Mouse (Mus musculus) induced T-regulatory cell, adult 2 months (primary cell): ENCODE data around the gene Itgb6.

ENCODE experiments used
- DNase-seq: peaks from one replicate; pipeline ENCODE4 v3.0.0-alpha.2; 2012; ENCODE audit warnings: low read depth

The Itgb6 gene

DNA sequence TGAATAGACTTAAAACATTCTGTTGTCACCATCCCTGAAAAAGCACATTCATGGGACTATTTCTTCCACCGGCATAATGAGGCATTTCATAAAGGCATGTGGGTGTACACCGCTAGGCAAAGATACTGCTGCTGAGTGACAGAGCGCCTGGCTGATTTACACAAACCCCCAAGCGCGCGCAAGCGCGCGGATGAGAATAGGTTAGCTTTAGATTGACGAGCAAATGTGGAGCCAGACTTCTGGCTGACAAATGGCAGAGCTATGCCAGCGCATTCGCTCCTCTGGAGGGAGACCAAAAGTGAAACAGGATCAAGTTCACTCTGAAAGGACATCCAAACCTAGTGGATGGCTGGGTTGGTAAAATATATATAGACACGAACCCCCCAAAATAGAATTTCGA is at the start of gene Itgb6:
Gene Itgb6, minus strand, starts transcription at position 130 of the 400 bp plus-strand sequence.
- DNase-seq = no peak

DNA sequence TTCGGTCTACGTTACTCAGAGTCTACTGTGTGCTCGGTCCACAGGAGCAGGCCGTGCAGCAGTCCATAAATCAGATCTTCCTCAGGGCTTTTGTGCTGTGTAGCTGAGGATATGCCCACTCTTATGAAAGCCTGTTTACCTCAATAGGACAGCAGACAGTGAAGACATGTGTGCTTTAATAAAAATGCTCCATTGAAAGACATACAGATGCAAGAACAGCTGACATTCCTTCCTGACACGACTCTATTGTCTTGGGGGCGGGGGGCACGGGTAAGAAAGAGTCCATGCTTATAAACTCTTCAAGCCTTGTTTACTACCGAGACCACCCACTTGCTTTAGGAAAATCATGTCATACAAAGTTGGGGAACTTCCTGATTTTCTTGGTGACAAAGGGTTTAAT is 44.0 kb upstream of the Itgb6 start:
- no peak for DNase-seq

DNA sequence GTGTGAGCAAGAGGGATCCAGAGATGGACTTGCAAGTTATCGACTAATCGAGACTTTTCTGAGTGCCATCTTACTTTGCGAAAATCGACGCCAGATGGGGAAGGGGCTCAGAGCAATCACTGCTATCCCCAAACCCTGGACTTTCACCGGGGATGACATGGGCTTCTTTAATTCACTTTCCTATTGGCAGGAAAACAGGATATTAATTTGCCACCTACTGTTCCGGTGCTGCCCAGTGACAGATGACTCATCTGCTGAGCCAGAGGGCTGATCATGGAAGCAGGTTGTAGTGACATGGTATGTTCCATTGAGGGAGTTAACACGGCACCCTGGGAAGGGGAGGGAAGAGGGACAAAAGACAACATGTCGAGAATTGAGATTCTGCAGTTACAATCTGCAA is 33.8 kb upstream of the Itgb6 start:
- no peak for DNase-seq

DNA sequence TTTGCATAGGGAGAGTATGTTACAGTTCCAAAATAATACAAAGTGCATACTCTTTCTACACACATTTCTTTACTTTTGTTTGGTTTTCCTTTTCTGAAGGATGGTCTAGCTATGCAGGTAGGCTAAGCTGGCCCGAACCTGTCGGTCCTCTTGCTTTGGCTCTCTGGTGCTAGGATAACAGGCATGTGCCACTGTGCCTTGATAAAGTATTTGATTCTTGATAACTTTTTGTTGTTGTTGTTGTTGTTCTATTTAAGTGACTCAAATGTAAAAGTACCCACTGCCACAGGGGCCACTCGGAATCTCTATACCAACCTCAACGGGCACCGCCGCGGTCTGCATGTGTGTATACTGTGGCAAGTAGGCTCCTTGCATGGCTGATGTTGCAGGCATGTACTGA is 32.7 kb upstream of the Itgb6 start:
- no peak for DNase-seq

DNA sequence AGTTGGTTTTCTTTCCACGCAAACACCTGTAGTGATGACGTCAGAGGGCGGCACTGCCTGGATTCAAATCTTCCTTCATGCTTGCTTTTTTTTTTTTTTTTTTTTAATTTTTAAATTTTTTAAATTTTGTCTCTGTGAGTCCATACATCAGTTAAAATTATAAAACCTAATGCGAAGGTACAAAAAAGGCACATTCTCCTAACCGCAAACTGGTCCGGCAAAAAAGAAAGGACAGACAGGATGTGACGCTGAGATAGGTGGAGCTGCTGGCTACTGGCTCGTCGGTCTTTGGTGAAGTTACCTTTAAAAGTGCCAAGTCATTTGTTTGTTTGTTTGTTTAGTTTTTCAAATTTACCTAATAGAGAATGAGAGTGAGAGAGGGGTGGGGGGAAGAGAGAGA is 28.8 kb upstream of the Itgb6 start:
- DNase-seq = peak; percentile 83

DNA sequence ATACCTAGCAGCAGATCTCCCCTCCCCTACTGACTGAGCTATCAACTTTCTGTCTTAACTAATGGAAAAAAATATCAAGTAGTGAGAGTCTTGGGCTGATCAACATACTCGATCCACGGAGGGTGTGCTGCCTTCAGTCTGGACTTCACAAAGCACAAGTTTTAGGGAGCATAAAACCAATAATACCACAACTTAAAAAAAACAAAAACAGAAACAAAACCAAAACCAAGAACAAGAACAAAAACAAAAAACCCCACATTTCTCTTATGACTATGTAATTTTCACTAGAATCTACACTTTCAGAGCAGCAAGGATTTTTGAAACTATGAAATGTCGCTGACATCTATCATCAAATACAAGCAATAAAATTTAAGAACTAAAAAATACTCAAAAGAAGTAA is 28.1 kb upstream of the Itgb6 start:
- DNase-seq = peak; percentile 77

DNA sequence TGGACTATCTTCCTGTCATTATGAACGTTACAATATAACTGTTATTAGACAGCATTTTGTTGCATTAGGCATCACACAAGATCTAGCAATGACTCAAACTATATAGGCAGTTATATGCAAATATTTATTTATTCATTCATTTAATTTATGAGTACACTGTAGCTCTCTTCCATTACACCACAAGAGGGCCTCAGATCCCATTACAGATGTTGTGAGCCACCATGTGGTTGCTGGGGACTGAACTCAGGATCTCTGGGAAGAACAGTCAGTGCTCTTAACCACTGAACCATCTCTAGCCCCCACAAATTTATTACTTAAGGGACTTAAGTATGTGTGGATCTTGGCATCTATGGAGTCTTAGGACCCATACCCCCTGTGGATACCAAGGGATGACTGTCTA is 26.1 kb upstream of the Itgb6 start:
- DNase-seq = peak; percentile 47

DNA sequence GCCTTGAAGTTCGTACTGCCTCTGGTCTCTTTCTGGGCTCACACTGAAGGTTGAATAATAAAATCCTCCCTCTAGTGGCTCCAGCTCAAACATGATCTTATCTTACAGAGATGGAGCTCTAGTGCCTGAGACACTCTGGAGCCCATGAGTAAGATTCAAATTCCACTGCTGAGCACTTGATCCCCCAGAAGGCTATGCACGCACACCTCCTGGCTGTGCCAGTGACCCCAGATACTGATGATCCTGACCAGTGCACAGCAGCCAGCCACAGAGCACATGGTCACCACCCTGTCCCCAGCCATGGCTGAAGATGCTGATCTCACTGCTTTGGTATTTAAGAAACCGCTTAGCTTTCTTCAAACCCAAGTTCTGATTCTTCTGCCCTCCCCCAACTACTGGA is 25.1 kb upstream of the Itgb6 start:
- DNase-seq = no peak

DNA sequence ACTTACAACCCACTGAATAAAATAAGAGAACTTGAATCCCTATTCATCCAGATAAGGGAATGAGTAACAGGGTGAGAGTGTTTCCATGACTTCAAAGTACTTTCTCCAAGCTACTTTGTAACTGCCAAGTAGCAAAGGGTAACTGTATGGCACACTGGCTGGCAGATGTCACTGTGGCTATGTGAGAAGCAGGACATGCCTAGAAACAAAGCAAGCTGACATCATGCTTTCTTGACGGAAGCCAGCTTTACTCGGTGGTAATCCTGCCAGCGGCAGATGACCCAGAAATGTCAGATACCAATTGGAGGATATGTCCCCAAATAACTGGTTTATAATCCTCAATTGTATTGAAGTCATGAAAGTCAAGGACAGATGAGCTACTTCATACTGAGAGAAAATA is 22.2 kb upstream of the Itgb6 start:
- no peak for DNase-seq

DNA sequence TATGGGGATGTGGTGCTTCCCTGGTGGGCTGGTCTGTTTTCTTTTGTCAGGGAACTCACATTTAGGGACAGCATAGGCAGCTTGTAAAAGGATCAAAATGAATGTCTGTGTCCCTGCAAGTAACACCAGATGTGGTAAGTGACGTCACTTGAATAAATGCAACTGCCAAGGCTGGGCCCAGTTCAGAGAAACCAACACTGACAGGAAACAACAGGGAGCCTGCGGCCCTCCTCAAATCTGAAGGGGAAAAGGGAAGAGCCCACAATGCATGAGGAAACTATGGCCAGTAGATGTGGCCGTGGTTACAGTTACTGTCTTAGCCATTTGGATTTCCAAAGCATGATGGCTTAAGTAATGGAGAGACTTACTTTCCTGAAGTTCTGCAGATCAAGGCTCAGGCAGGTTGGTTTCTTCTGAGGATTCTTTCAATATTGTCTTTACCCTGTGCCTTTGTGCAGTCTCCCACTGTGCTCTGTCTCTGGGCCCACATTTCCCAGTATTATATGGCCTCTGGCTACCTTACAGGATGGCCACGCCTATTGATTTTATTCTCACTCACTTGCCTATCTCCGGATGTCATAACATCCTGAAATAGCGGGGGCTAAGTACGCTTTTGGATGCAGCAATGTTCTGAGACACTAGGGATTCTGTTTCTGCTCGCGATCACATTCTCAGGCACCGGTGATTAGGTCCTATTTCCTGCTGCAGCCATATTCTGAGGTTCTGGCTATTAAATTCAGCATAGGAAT is 17.1 kb upstream of the Itgb6 start:
- peak; percentile 33 for DNase-seq

DNA sequence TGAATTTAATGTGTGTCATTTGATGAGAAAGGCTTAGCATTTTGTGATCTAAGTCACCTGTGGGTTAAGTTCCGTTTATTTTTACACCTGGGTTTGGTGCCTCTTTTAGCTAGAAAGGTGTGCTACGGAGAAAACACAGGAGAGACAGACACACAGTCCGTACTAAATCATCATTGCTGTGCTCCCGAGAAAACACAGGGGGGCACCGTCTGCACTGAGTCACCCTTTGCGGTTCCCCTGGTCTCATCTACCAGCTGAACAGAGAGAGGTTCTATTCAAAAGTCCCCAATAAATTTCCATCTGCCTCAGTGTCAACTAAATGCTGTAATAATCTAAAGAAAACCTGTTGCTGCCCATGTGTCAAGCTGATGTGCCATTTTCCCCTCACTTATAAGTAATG is 8.5 kb upstream of the Itgb6 start:
- DNase-seq = no peak

DNA sequence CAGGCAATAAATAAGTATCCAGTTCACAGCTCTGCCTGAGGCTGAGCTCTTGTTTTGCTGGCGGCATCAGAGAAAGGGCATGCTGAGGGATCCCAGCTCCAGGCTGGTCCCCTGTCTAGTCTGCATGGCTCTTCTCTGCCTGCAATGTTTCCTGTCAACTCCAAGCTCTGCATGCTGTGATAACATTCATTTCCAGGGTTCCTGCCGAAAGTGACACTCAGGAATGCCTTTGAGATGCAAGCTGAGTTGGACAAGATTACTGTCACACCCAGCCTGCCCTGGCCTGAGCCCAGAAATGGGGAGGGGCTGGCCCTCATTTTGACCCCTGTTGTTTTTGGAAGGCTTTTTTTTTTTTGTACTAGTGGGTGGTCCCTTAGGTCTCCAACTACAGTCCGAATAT is 7.6 kb upstream of the Itgb6 start:
- DNase-seq = no peak

DNA sequence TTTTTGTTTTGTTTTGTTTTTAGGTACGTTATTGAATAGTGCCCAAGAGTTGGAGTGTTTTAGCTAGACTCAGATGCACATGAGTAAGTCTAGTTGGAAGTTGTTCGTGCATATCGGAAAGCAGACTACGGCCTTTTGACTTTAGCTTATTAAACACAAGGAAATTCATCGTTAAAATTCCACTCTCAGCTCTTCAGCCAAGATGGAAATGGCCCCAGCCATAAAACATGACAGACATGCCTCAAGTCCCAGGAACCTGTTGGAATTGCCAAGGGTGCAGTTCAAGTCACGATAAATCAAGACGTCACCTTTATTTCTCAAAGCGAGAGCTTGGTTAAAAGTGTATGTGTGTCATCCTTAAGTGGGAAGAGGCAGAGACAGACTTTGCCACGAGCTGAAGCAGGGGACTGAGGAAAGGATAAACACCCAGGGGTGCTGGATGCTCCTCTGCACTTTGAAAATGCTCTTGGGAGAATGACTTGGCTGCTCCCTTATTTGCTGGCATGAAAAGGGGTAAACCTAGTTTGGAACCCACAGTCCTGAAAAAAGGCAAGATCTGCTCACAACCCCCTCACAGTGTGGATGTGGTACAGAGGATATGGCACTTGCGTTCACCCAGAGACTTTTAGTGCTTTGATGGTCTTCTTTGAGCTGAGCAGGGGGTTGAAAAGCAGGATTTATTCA is 6.6 kb upstream of the Itgb6 start:
- DNase-seq = no peak

DNA sequence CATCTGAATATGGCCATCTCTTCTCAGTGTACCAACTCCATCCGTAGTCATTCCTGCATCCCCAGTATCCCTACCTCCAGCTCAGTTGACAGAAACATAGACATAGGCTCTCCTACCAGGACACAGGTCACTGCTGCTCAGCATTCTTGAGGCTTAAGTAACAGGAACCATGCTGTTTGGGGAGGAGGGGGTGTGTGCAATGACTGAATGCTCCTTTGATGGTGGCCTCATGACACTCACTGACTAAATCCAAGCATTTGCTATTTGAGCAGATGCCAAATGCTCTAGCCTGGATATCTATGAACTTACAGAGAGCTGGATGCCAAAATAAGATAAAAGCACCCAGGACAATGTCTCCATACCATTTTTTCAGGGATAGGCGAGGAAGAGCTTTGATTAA is 2.2 kb upstream of the Itgb6 start:
- no peak for DNase-seq

DNA sequence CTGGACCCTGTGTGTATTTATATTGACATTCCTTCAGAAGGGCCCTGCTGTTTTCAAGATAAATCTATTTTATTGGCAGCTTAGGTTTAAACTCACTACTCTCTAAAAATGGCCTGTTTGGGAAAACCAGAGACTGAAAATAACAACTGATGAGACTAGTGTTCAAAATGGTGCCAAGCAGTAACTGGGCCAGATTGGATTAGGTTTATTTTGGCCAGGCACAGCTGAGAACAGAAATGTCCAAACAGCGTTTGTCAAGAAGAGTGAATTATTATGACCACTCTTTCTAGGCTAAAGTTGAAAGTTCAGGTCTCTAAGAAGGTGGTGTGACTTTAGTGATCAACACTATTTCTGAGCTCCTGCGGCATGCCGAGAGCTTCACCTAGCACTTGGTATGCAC is 524 bp upstream of the Itgb6 start:
- no peak for DNase-seq

DNA sequence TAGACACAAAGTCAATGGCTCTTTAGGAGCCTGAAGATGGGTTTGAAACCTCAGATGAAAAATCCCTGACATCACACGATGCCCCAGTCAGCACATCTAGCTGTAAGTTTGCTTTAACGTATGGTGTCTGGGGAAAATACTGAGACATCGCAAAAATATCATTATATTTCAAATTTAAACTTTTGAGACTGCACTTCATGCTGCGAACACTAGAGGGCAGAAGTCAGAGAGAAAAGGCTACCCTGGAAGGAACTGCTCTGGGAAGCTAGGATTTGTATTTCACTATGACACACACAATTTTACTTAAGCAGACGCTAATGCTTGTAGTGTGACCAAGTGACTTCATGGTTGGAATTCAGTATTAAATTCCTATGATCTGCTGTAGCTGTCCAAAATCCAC is 1.5 kb downstream of the Itgb6 start:
- DNase-seq = peak; percentile 59

DNA sequence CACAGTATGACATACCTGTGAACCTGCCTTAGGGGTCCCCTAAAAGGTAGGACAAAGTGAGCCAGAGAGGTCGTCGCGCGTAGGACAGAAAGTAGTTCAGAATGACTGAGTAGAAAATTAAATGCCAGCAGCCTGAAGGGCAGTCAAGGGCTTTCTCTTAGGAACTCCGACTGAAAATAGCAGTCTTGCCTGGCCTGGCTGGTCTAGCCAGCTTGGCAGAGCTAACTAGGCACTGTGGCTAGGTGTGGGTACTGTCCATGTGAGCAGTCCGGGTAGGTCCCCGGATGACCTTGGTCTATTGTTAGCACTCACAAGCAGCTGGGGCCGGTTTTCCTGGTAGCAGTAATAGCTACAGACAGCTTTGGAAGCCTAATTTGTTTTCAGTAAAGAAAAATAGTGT is 2.2 kb downstream of the Itgb6 start:
- no peak for DNase-seq

DNA sequence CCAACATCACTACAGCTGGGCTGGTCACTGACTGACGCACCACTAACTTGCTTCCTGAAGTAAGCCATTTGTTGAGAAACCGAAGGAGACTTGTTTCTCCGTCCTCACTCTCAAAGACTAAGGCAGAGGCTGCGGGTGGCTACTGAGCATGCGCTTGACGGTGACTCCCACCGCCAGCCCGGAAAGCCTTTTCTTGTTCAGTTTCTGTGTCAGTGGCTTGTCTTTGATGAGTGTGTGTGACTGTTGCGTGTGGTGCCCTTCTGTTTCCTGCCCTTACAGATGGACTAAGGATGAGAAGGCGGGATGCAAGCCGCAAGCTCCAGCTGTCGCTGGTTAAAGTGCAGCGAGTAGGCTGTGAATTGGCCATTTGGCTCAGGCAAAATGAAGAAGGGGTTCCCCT is 5.1 kb downstream of the Itgb6 start:
- peak; percentile 59 for DNase-seq

DNA sequence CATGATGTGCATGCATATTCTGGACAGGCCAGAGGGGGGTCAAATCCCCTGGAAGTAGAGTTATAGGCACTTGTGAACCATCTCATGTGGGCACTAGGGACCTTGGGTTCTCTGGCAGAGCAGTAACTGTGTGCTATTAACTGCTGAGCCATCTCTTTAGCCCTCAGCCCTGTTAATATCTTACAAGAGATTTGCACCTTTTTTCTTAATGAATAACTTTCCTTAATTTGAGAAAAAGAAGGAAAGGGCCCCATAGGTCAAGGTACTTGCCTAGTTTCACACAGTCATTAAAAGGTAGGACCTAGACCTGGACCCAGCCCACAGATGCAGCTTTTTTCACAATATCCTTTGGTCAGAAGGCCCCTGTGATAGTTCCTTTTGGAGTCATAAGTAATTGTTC is 5.9 kb downstream of the Itgb6 start:
- DNase-seq = no peak

DNA sequence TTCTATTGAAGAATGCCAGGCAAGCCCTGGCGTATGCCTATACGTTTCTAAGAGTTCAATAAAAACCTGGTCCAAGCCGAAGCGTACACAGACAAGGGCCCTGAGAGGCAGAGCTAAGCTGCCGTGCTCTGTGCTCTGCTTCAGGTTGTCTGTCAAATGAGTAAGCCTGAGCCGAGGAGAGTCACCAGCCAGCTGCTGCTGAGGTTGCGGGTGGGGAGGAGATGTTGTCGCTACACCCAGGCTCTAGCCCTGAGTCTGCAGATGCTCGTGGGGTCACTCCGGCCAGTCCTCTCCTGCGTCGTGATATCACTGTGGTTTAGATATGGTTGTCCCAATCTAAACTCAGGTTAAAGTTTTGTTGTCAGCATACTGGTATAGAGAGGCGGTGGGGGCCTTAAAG is 6.7 kb downstream of the Itgb6 start:
- no peak for DNase-seq

DNA sequence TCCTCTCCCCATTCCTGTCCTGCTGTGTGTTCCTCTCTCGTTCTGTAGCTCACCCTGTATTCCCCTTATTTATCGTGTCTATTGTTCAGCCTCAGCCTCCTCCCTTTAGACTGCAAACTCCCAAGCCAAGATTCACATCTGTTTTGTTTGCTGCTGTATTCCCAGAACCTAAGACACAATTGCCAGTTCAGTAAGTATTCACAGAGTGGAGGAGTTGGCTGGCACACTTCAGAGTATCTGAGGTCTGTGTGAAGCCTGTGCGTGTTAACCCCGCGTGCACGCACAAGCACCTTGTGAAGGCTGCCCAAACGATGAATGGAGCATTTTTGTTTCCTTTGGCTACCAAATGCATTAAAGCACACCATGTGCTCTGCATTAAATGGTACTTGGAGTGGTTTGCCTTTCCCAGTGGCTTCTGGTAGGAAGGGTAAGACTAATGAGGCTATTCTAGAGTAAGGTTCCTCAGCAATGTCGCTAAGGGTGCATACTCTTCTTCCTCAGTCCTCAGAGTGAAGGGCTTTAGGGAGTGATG is 7.4 kb downstream of the Itgb6 start:
- no peak for DNase-seq

DNA sequence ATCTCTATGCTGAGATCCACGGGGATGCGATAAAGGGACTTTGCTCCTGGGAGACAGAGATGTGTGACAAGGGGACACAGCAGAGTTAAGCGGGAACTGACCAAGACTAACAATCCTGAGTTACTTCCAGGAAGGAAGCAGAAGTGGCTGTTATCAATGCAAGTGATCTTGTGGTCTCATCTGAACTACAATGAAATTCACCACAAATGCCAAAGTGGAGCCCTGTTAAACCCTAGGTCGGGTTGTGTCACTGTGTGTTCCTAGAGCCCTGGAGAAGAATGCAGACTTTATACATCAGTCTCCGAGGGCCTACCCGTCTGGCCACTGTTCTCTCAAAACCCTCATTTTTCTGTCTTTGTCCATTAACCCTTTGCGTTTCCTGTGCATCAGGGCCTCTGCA is 8.0 kb downstream of the Itgb6 start:
- no peak for DNase-seq

DNA sequence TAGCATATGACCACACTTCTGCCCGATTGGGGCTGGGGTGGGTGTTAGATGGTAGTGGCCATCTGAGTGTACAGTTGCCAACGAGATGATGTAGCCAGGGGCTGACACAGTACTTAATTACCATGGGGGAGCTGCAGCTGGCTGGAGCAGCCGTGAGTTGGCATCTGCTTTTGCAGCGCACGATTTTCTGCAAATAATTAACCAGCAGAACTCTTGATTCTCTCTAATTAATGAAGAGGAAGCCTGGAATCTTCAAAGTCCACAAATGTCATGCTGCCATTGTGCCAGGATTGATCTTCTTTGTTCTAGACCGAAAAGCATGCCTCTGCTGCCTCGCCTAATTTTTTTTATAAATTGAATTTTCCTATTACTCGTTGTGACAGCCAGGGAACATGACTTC is 8.6 kb downstream of the Itgb6 start:
- DNase-seq = no peak

DNA sequence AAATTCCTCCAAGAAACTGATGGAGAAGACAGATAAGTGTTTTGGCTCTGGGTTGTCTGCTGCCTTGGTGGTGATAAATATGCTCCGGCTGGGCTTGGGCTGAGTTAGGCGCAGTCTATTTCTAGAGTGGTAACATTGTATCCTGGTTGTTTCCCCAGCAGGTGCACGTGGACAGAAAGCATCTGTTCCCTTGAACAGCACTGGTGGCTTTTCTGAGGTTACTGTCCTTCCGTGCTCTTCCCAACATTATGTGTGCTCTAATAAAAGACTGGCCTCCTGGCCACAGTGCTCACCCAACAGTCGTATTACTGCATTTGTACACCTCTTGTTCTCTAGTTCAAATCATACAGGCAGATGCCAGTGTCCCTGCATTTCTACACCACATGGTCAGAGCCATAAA is 9.6 kb downstream of the Itgb6 start:
- DNase-seq = no peak
